Mouse (Mus musculus) testis, postnatal 14 days (tissue): ENCODE data around the gene Exosc1.
"Not testable (repeated sequence)": the region's sequence is repeated elsewhere in the genome, so short reads cannot be mapped to it uniquely, and the experiment has no call there.

Experiments used
- DNase-seq: peaks from one replicate; pipeline ENCODE4 v3.0.0; 2021; ENCODE audit warnings: low spot score

Exosc1 gene

GRCm38 (mm10) chr19:41933179-41934086 lies at the start of gene Exosc1, which contains the start of gene Zdhhc16:
TSS of gene Exosc1 (minus strand) at chr19:41933423.
TSS of gene Zdhhc16 (plus strand) at chr19:41933480.
- peak; percentile 98 for DNase-seq

- DNase-seq: no peak
Measured at GRCm38 (mm10) chr19:41982791-41983150, 49.5 kb upstream of the Exosc1 start.

- no peak for DNase-seq
Measured at GRCm38 (mm10) chr19:41981931-41982790, 48.9 kb upstream of the Exosc1 start.

- DNase-seq: no peak
Measured at GRCm38 (mm10) chr19:41981595-41981927, 48.3 kb upstream of the Exosc1 start, which contains the start of gene Ubtd1. TSS of gene Ubtd1 (plus strand) at chr19:41981763.

GRCm38 (mm10) chr19:41980819-41981594 lies 47.8 kb upstream of the Exosc1 start, which contains the start of gene Mms19:
TSS of gene Mms19 (minus strand) at chr19:41981157.
- DNase-seq: peak; percentile 100

GRCm38 (mm10) chr19:41980422-41980818 lies 47.2 kb upstream of the Exosc1 start:
- no peak for DNase-seq

GRCm38 (mm10) chr19:41973891-41974794 lies 40.9 kb upstream of the Exosc1 start:
- DNase-seq: peak; percentile 43

GRCm38 (mm10) chr19:41969618-41970017 lies 36.4 kb upstream of the Exosc1 start:
- no peak for DNase-seq

GRCm38 (mm10) chr19:41953574-41953973 lies 20.4 kb upstream of the Exosc1 start:
- DNase-seq: no peak

- no peak for DNase-seq
Measured at GRCm38 (mm10) chr19:41952287-41952686, 19.1 kb upstream of the Exosc1 start.

GRCm38 (mm10) chr19:41943841-41944240 lies 10.6 kb upstream of the Exosc1 start:
- DNase-seq: no peak

GRCm38 (mm10) chr19:41938539-41938938 lies 5.3 kb upstream of the Exosc1 start:
- DNase-seq: no peak

- DNase-seq: peak; percentile 70
Measured at GRCm38 (mm10) chr19:41935921-41936320, 2.7 kb upstream of the Exosc1 start.

- DNase-seq: no peak
Measured at GRCm38 (mm10) chr19:41934124-41934523, 901 bp upstream of the Exosc1 start.

GRCm38 (mm10) chr19:41932686-41933085 lies 537 bp downstream of the Exosc1 start:
- no peak for DNase-seq

GRCm38 (mm10) chr19:41920412-41921067 lies 12.7 kb downstream of the Exosc1 start:
- DNase-seq: no peak

GRCm38 (mm10) chr19:41919471-41919870 lies 13.8 kb downstream of the Exosc1 start:
- no peak for DNase-seq

GRCm38 (mm10) chr19:41916853-41917252 lies 16.4 kb downstream of the Exosc1 start:
- DNase-seq: no peak

- DNase-seq: no peak
Measured at GRCm38 (mm10) chr19:41915294-41915693, 17.9 kb downstream of the Exosc1 start.

- DNase-seq: not testable (repeated sequence)
Measured at GRCm38 (mm10) chr19:41914592-41914882, 18.7 kb downstream of the Exosc1 start.
